Mouse (Mus musculus): ENCODE results near the gene Cfap97d1.

Gene Cfap97d1

GRCm38 (mm10) chr11:101984054-101985025, at the start of gene Cfap97d1:
Cfap97d1 (plus strand) TSS chr11:101984279.
- DNase-seq (ENCODE audit: low read depth, low spot score), result peak; percentile 93

DNA sequence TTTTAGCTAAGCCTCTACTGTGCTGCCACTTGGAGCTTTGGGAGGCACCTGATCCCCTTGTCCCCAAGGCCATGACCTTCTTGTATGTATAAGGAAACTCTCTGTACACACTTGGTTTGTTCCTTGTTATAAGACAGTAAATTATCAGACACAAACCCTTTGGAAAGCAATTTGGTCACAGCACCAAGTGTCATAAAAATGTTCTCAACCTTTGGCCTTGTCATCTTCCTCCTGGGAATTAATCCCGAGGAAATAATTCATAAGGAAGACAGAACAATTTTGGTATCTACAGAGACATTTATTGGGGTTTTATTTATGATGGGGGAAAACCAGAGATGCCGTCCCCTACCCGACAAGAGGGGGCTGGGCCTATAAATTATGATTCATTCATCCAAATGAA, 48.3 kb upstream of the Cfap97d1 start:
- no peak for DNase-seq (ENCODE audit: low read depth, low spot score)

DNA sequence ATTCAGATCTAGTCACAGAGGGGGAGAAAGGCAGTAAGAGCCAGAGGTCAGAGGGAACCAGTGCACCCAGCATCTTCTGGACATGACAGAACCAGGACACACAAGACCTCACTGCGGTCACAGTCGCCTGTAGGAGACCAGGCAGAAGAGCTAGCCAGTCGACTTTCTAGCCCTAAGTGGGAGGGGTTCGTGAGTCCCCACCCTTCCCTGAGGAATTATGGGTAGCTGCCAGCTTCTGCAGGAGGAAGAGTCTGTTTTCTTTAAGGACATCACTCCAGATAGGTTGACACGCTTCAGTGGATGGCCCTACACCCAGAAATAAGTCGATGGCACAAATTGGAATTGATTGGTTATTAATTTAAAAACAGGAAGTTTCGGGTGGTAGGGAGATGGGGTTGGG, 47.7 kb upstream of the Cfap97d1 start:
- no peak for DNase-seq (ENCODE audit: low read depth, low spot score)

- no peak for DNase-seq (ENCODE audit: low read depth, low spot score)
Measured at GRCm38 (mm10) chr11:101937108-101937507, 47.0 kb upstream of the Cfap97d1 start.

DNA sequence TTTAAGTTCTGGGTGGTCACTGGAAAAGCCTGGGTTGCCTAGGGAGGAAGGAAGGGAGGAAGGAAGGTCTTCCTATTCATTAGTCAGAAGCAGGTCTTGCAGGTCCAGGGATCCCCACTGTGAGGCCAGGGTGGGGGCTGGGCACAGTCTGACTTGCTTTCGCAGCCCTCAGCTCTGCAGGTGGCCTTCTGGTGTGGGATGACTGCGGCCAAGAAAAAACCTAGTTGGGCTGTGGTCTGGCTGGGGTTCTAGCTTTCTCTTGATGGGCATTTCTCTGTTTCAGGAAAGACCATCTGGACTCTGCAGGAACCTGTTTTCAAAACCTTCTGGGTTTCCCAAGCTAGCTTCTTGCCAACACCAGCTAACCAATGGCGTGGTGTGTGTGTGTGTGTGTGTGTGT, 41.0 kb upstream of the Cfap97d1 start:
- DNase-seq (ENCODE audit: low read depth, low spot score), result no peak

GRCm38 (mm10) chr11:101946525-101946924, 37.6 kb upstream of the Cfap97d1 start:
- no peak for DNase-seq (ENCODE audit: low read depth, low spot score)

DNA sequence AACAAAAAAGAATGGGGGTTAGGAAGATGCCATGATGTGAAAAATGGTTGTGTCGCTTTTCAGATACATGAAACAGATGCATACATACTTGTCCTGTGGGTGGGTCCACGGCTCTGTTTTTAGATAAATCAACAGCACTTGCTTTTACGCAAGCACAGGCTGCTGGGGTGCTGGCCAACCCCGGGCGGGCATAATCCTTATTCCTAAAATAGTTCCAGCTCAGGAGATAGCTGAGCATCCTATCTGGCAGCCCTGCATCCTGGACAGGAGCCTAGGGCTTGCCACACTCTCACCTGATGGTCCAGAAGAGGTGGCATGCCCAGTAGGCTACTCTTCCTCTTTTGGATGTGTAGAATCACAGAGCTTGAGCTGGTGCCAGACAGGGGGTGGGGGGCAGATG, 34.1 kb upstream of the Cfap97d1 start:
- no peak for DNase-seq (ENCODE audit: low read depth, low spot score)

DNA sequence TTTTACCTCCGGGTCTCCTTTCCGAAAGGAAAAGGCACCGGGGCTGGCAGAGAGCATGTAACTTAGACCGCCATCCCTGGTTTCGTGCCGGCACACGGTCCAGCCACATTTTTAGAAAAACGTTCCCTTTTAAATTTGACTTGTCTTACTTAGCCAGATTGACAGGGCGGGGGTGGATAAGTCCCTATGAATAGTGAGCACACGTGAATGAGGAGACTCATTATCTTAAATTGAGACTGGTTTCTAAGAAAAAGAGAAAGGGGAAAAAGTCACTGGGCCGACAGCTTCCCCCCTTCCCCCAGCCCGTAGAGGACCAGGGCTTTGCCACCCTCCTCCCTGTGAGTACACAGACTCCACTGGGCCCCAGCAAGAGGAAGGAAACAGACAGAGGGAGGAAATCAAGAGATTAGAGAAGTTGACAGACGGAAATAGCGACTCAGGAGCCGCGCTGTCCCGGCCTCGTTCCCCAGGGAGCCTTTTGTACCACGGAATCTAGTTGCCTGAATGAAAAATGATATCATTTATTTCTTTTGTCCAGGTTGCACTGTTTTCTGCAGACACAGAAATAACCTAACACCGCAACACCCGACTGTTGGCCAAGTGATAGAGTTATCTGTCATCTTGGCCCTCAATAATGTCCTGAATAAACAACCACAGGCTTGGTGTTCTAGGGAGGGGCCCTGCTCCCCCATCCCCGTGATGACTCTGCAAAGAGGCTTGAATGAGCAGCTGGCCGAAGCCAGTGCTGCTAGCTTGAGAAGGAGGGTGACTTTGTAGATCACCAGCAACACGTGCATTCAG, 31.3 kb upstream of the Cfap97d1 start:
- no peak for DNase-seq (ENCODE audit: low read depth, low spot score)

DNA sequence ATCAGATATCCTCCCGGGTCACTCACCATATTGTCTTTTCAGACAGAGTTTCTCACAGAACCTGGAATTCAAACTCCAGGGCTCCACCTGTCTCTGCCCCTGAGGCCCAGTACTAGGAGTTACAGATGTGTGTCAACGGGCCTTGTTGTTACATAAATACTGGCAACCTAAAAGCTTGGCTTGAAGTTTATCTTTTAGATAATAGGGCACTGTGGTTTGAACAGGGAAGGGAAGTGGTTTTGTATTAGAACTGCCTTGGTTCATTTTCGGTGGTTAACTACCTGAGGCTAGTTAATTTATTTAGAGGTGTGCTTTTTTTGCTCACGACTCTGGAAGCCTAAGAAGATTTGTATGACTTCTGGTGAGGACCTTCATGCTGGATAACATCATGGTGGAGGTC, 30.6 kb upstream of the Cfap97d1 start:
- DNase-seq (ENCODE audit: low read depth, low spot score), result no peak

- no peak for DNase-seq (ENCODE audit: low read depth, low spot score)
Measured at GRCm38 (mm10) chr11:101957476-101957875, 26.6 kb upstream of the Cfap97d1 start.

DNA sequence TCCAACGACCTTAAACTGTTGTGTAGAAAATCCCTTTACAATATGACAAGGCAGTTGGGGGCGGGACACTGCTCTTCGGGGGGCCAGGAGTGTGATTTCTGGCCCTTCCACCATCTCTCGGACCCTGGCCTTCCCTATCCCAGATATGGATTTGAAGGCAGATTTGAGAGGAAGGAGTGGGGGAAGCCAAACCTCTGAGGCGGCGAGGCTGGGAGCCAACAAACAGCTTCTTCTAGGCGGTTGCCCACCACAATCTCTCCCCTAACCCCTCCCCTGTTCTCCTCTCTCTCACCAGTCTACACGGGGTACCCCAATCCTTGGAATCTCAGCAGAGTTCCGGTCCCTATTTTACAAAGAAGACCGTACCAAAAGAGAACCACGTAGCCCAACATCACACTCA, 21.0 kb upstream of the Cfap97d1 start:
- no peak for DNase-seq (ENCODE audit: low read depth, low spot score)

GRCm38 (mm10) chr11:101963473-101964291, 20.4 kb upstream of the Cfap97d1 start:
- no peak for DNase-seq (ENCODE audit: low read depth, low spot score)

DNA sequence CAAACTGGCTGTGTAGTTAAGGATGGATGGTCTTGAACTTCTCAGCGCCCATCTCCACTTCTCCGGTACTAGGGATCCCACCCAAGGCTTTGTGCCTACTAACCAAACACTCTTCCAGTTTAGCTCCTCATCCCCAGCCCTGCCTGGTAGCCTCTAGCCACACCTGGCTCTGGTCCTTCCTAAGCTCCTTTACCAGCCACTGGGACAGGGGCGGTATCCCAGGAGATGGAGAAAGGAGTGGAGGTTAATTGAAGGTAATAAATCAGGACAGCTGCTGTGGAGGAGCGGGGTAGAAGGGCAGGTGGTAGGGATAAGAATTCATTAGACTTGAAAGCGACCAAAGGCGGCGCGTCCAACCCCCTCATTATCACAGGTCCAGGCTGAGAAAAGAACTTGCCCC, 19.4 kb upstream of the Cfap97d1 start:
- DNase-seq (ENCODE audit: low read depth, low spot score), result no peak

DNA sequence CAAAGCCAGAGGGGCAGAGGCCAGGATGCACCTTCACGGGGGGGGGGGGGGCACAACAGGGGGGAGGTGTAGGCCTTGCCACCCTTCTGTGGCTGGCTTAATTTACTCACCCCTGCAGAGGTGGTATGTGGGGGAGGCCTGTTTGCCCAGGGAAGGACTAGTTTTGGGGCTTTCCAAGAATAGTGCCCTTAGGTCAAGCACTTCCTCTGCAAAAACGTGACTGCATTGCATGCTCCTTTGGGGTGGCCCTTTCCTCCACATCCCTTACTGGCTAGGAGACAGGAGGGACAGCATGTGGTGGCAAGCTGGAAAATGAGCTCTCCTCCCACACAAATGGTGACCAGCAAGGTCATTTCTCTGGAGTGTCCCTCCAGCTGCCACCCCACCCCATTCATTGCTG, 18.5 kb upstream of the Cfap97d1 start:
- DNase-seq (ENCODE audit: low read depth, low spot score), result no peak

DNA sequence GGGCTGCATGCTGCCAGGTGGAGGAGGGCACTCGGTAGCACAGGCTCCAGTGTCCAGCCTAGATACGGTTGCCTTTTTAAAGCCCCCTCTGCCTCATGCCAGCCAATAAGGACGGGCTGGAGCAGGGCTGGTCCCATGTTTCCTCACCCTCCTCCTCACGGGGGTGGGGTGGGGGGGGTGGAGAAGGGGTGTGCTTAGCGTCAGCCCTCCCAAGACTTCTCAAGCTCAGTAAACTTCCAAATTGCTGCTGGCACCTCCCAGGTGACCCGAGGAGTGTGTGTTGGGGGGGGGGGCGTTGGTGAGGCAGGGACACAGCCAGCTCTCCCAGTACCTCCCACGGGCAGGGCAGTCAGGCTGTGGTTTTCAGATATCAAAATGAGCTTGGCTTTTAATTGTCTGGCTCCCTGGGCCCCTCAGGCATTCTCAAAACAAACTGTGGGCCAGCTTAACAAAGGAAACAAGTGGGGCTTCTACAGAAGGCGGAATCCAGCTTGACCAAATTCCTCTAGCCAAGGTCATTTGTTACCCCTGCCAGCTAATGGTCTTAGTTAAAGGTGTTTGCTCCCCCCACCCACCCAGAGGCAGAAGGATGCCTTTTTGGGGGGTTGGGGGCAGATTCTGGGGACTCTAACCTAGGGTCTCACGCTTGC, 17.0 kb upstream of the Cfap97d1 start, which contains the start of gene Sost:
TSS of gene Sost (minus strand) at position 51 of the 650 bp plus-strand sequence.
- DNase-seq (ENCODE audit: low read depth, low spot score), result no peak

DNA sequence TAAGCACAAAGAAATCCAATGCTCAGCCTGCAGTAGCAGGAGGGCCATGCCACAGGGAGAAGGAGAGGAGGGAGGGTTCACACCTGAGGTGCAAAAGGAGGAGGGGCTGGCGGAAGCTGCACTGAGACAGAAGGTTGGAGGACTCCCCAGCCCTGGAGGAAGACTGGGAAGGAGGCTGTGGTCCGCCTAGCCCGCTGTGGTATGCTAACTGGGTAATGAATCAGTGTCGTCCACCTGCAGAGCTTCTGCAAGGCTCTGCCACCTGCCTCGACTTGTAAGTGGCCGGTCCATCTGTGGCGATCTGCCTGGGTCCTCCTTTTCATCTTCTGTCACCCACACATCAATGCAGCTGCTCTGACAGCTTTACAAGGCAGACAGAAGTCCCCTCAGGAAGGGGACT, 15.8 kb upstream of the Cfap97d1 start:
- DNase-seq (ENCODE audit: low read depth, low spot score), result no peak

DNA sequence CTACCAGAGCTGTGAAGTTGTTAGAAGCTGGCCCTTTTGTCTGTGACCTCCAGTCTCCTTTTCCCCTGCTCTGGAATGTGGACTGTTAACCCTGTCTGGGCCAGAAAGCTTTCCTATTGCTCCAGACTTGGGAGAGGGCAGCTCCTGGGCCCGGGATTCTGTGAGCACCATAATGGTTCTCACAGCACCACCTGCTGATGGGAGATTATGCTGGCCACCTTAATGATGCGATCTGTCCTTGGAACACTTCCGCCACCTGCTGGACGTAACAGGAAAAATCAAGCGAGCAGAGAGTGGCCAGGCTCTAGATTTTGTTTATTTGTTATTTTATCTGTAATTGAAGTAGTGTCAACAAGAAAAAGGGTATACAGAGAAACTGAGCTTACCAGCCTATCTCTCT, 15.3 kb upstream of the Cfap97d1 start:
- peak; percentile 84 for DNase-seq (ENCODE audit: low read depth, low spot score)

DNA sequence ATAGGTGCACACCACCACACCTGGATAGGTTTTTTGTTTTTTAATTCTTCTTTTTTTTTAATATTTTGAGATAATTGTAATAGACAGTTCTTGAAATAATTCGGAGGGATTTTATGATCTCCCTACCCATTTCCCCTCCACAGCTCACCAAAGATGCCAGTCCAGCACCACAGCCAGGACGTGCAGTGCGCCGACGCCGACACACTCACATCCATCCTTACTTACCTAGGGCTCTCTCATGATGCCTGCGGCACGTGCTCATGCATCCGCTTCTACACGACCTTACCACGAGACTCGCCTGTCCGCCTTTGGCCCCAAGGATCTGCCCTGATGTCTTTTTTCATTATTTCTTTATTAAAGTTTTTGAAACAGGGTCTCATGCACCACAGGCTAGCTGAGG, 14.2 kb upstream of the Cfap97d1 start:
- DNase-seq (ENCODE audit: low read depth, low spot score), result no peak

DNA sequence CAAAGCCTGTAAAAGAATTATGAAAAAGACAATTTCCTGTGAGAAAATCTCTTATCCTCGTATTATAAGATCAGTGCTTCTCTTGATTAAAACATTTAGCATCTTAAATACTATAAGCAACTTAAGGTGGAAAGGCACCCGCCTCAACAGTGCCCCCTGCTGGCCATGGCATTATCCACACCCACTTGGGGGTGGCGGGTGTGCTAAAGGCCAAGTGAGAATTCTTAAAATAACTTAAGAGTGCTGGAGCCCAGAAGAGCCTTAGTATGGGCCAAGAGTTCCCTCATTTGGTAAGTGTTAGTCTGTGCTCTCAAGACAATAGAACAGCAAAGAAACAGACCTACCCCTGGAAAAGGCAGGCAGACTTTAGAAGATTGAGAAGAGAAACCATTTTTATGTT, 12.7 kb upstream of the Cfap97d1 start:
- no peak for DNase-seq (ENCODE audit: low read depth, low spot score)

- no peak for DNase-seq (ENCODE audit: low read depth, low spot score)
Measured at GRCm38 (mm10) chr11:101972097-101972496, 12.0 kb upstream of the Cfap97d1 start.

DNA sequence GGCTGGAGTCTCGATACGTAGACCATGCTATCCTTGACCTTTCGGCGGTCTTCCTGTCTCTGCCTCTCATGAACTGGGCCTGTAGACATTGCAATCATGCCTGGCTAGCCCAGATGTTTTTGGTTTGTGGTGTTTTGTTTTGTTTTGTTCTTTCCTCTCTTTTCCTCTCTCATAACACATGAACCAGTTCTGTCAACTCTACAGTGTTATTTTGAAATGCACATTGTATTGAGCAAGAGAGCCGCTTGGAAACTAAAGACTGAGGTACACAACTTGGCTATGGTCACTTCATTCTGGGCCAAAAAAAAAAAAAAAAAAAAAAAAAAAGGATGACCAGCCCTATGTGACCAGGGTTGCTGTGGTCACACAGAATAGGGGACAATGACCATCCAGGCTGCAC, 11.4 kb upstream of the Cfap97d1 start:
- no peak for DNase-seq (ENCODE audit: low read depth, low spot score)

All from embryo, embryonic 11.5 days (tissue).